Mouse (Mus musculus): ENCODE measurements at regions not wholly inside any gene's neighbourhood (a gene's known extent, or its start where the extent isn't known, plus 50 kb on each side); places are given as distances from the start of the nearest gene placed in this dataset.

DNA sequence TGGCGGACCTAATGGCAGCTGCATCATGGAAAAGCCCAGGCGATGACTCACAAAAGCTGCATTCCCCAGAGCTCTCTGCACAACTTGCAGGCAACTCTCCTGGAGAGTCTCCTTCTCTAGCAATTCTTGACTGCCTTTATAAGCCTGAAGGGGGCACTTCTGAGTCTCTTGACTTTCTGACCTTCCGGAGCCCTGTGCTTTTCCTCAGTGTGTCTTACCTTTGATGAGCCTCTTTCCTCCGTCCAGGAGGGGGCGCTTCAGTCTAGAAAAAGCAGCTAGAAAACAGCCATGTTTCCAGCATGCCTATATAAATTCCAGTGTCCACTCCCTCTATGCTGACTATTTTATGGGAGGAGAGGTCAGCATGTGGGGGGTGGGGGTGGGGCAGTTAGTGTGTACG is 228.8 kb upstream of the Hs6st1 start:
- peaks cover 4% of the 10 kb centered on the region for H3K9me3 ChIP-seq (replicated peaks)
- no peak overlapping the region for H3K4me3 ChIP-seq
- no peak overlapping the region for H3K27ac ChIP-seq (replicated peaks)
- H3K36me3 ChIP-seq = no peaks in the 10 kb centered on the region
- no peaks in the 10 kb centered on the region for H3K4me1 ChIP-seq
- no peaks in the 10 kb centered on the region for H3K27me3 ChIP-seq (ENCODE audit: low read depth, poor library complexity, severe bottlenecking)
- peak; percentile 57 for DNase-seq (ENCODE audit: low spot score)
- 74% methylated on average over 6 of the region's 6 CpGs for WGBS

DNA sequence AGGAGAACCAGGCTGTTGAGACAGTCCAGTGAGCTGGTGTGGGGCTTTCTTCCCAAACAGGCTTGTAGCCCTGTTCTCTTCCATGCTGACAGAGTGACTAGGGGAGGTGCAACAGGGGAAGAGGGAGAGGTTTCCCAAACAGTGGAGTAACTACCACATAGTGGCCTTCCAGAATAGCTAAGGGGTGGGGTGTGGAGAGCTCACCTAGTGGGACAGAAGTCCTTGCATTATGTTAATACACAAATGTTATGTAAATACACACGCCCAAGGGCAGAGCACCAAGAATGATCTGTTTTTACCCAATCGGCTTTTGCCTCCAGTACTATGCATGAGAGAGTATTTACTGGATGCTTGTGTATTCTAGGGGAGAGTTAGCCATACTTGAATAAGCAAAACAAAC is 226.6 kb upstream of the Hs6st1 start:
- Histone ChIP-seq H3K4me3 (no peak overlapping the region), H3K9me3 (replicated peaks) (peaks cover 4% of the 10 kb centered on the region), H3K36me3 (no peaks in the 10 kb centered on the region), H3K4me1 (no peaks in the 10 kb centered on the region), H3K27ac (replicated peaks) (no peak overlapping the region), H3K27me3 (ENCODE audit: low read depth, poor library complexity, severe bottlenecking) (no peaks in the 10 kb centered on the region)
- no peak for DNase-seq (ENCODE audit: low spot score)
- whole genome bisulfite sequencing = 86% methylated on average over 2 of the region's 2 CpGs

- H3K9me3 ChIP-seq (replicated peaks) = peaks cover 4% of the 10 kb centered on the region
- DNase-seq (ENCODE audit: low spot score) = no peak
- no peaks in the 10 kb centered on the region for H3K27me3 ChIP-seq (ENCODE audit: low read depth, poor library complexity, severe bottlenecking)
These were observed 225.5 kb upstream of the Hs6st1 start for GRCm38 (mm10) chr1:35842707-35843106.

GRCm38 (mm10) chr1:35843566-35843965 is 224.6 kb upstream of the Hs6st1 start:
- Histone ChIP-seq H3K36me3 (no peaks in the 10 kb centered on the region), H3K27ac (replicated peaks) (no peak overlapping the region), H3K4me3 (no peak overlapping the region), H3K4me1 (no peaks in the 10 kb centered on the region), H3K27me3 (ENCODE audit: low read depth, poor library complexity, severe bottlenecking) (no peaks in the 10 kb centered on the region), H3K9me3 (replicated peaks) (peaks cover 4% of the 10 kb centered on the region)
- WGBS = 92% methylated on average over 3 of the region's 3 CpGs
- no peak for DNase-seq (ENCODE audit: low spot score)

More at GRCm38 (mm10) chr1:35842707-35843106, 225.5 kb upstream of the Hs6st1 start:
- no peak overlapping the region for H3K27ac ChIP-seq (replicated peaks)
- no peaks in the 10 kb centered on the region for H3K36me3 ChIP-seq
- no peaks in the 10 kb centered on the region for H3K4me1 ChIP-seq
- H3K4me3 ChIP-seq = no peak overlapping the region
- 96% methylated on average over 4 of the region's 4 CpGs for WGBS

DNA sequence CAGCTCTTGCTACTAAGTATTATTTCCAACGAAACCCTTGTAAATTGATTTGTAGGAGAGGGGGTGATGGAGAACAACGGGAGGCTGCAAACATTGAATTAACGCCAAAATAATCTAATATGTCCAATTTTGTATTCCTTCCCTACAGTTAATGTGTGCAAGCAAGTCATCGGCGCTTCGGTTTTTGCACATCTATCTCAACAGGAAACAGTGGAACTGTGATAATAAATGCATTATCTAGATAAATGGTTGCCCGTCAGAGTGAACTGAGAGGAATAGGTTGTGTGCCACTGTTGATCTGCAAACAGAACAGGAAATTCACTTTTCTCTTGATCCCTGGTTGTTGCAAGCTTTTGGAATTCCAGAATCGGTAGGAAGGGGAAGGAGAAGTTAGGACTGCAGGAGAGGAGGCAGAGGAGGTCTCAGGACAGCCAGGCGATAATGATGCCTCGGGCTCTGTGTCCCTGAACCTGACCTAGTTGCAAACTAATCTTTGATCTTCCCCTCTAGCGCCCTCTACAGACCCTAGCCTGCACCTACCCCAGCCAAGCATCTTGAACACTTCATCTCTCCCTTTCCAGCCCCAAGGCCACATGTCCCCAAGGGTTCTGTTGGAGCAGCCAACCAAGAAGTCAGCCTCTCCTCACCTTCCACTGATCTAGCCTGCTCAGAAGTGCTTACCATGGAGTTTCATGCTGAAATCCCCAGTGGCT is 221.8 kb upstream of the Hs6st1 start:
- H3K4me1 ChIP-seq = no peaks in the 10 kb centered on the region
- H3K36me3 ChIP-seq = no peaks in the 10 kb centered on the region
- no peaks in the 10 kb centered on the region; the same call in 1 of the 2 replicates for H3K9me3 ChIP-seq (replicated peaks)
- no peak for DNase-seq (ENCODE audit: low spot score)
- H3K27me3 ChIP-seq (ENCODE audit: low read depth, poor library complexity, severe bottlenecking) = no peaks in the 10 kb centered on the region
- WGBS = 77% methylated on average over 11 of the region's 11 CpGs
- no peak overlapping the region for H3K27ac ChIP-seq (replicated peaks)
- H3K4me3 ChIP-seq = no peak overlapping the region

DNA sequence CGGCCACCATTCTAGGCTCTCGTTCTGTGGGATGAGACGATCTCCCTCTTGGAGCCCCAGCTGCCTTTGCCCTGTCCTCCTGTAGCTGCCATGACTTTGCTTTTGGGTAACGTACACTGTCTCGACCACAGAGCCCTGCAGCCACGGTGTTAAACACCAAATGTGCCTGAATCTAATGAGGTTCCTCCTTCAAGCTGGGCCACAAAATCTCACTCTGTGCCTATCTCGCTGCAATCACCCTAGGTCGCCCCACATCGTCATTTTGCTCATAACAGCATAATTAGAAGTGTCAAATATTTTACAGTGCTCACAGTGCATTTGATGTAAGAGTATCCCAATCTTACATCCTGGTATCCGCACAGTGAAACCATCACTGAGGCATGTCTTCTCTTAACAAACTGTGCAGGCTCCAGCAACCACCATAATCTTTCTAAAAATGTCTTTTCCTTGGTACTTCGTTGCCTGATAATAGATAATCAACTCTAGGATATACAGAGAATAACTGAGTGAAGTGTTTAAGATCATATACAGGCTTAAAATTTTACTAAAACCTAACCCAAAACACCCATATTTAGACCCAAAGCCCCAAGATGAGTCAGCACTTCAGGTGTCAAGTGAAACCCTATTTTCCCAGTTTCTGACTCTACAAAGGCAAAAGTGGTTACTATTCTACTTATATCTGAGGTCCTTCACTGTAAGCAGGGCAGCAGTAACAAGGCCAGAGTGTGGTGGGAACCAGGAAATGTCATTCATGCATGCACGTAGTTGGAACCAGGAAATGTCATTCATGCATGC is 219.8 kb upstream of the Hs6st1 start:
- WGBS = 91% methylated on average over 12 of the region's 12 CpGs
- H3K27ac ChIP-seq (replicated peaks) = no peak overlapping the region
- H3K27me3 ChIP-seq (ENCODE audit: low read depth, poor library complexity, severe bottlenecking) = no peaks in the 10 kb centered on the region
- no peak overlapping the region for H3K4me3 ChIP-seq
- no peak for DNase-seq (ENCODE audit: low spot score)
- H3K36me3 ChIP-seq = no peaks in the 10 kb centered on the region
- no peaks in the 10 kb centered on the region for H3K4me1 ChIP-seq
- no peaks in the 10 kb centered on the region for H3K9me3 ChIP-seq (replicated peaks)

DNA sequence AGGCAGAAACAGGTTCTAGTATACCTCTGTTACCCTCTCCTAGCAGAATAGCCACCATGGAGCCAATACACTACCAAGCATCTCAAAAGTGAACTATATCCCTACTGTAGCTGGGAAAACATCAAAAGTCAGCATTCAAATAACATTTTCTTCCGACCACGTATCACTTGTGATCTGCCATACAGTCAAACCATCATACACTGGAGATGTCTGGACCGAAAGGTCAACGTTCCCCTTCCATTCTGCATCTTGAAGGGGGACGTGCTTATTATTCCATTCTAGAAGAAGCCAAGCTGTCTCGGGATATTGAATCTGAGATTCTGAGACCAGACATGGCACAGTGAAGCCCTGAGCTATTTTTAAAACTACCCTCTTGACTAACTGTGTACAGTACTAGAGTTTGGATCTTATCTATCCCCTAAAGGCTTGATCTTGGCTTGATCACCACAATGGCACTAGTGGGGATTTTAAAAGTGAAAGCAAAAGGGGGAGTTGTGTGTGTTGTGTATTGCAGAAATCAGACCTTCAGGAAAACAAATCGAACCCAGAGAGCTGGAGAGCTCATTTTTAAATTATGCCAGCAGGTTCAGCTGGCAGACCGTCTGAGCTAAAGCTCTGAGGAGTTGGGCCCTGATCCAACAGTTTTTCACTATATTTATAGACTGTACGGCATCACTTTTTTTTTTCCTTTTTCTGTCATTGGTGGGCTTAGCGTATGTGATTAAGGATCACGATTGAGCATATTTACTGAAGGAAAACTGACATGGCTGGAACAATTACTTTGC is 218.6 kb upstream of the Hs6st1 start:
- Histone ChIP-seq H3K9me3 (replicated peaks) (no peaks in the 10 kb centered on the region), H3K27ac (replicated peaks) (no peak overlapping the region)

GRCm38 (mm10) chr1:35850191-35850545 is 218.0 kb upstream of the Hs6st1 start:
- no peaks in the 10 kb centered on the region for H3K4me1 ChIP-seq
- DNase-seq (ENCODE audit: low spot score) = no peak
- no peak overlapping the region for H3K4me3 ChIP-seq
- H3K9me3 ChIP-seq (replicated peaks) = no peaks in the 10 kb centered on the region
- H3K27ac ChIP-seq (replicated peaks) = no peak overlapping the region
- no peaks in the 10 kb centered on the region for H3K27me3 ChIP-seq (ENCODE audit: low read depth, poor library complexity, severe bottlenecking)
- WGBS = 93% methylated on average over 8 of the region's 8 CpGs
- no peaks in the 10 kb centered on the region for H3K36me3 ChIP-seq

More for the DNA sequence above, 218.6 kb upstream of the Hs6st1 start:
- no peak for DNase-seq (ENCODE audit: low spot score)
- WGBS = 90% methylated on average over 11 of the region's 11 CpGs
- Histone ChIP-seq H3K27me3 (ENCODE audit: low read depth, poor library complexity, severe bottlenecking) (no peaks in the 10 kb centered on the region), H3K4me1 (no peaks in the 10 kb centered on the region), H3K36me3 (no peaks in the 10 kb centered on the region), H3K4me3 (no peak overlapping the region)

GRCm38 (mm10) chr1:35850566-35851085 is 217.6 kb upstream of the Hs6st1 start:
- 72% methylated on average over 9 of the region's 9 CpGs for WGBS
- Histone ChIP-seq H3K27me3 (ENCODE audit: low read depth, poor library complexity, severe bottlenecking) (no peaks in the 10 kb centered on the region), H3K4me1 (no peaks in the 10 kb centered on the region), H3K36me3 (no peaks in the 10 kb centered on the region), H3K9me3 (replicated peaks) (no peaks in the 10 kb centered on the region), H3K27ac (replicated peaks) (no peak overlapping the region), H3K4me3 (no peak overlapping the region)
- no peak for DNase-seq (ENCODE audit: low spot score)

DNA sequence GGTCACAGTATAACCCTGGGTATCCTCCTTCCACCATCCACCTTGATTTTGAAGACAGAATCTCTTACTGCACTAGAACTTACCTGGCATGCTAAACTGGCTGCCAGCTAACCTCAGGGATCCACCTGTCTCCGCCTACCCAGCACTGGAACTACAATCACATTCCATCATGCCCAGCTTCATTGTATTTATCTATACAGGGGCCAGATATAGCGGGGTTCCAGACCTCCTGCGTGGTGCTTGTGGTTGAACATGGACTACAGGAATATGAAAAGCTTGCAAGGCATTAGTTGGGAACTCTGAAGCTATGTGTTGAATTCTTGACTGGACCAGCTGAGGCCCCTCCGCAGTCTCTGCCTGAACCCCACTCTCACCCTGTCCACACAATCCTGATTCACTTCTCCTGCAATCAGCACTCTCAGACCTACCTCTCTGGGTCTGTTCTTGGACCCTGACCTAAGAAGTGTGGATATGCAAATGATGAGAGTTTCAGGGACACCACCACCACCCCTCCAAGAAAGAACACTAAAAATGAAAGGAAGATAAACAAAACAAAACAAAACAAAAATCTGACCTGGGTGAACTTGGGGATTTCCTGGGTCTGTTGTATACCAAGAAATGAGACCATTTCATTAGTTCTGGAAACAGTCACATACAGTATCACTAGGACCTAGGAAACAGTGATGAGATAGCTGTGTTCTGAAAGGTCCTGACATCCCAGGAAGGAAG is 216.4 kb upstream of the Hs6st1 start:
- Histone ChIP-seq H3K27me3 (ENCODE audit: low read depth, poor library complexity, severe bottlenecking) (no peaks in the 10 kb centered on the region), H3K27ac (replicated peaks) (no peak overlapping the region), H3K9me3 (replicated peaks) (no peaks in the 10 kb centered on the region), H3K4me1 (no peaks in the 10 kb centered on the region), H3K36me3 (no peaks in the 10 kb centered on the region), H3K4me3 (no peak overlapping the region)
- 96% methylated on average over 4 of the region's 4 CpGs for WGBS
- DNase-seq (ENCODE audit: low spot score) = no peak

DNA sequence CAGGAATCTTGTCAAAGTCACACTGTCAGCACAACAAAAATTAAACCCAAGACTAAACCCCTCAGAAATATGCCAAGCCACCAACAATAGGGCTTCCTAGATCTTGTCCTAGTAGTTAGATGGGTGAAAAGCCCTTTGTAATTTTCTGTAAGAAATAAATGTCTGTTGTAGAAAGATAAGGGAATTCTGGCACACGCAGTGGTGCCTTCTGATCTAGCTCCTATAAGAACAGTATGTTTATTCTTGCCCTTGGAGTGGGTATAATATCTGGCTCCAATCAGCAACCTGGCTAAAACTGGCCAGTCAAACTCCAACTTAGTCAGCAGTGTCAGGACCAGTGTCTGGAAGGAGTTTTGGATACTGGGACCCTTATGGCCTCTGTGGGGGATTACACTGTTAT is 215.2 kb upstream of the Hs6st1 start:
- no peaks in the 10 kb centered on the region for H3K4me1 ChIP-seq
- DNase-seq (ENCODE audit: low spot score) = no peak
- no peaks in the 10 kb centered on the region for H3K9me3 ChIP-seq (replicated peaks)
- no peaks in the 10 kb centered on the region for H3K27me3 ChIP-seq (ENCODE audit: low read depth, poor library complexity, severe bottlenecking)
- H3K27ac ChIP-seq (replicated peaks) = 0 out of 2 replicates have a peak overlapping the region, but pooled peaks have one; percentile 13
- H3K4me3 ChIP-seq = no peak overlapping the region
- no peaks in the 10 kb centered on the region for H3K36me3 ChIP-seq
- 85% methylated on average over 1 of the region's 1 CpGs for WGBS

- no peaks in the 10 kb centered on the region for H3K27me3 ChIP-seq (ENCODE audit: low read depth, poor library complexity, severe bottlenecking)
- no peak overlapping the region for H3K27ac ChIP-seq (replicated peaks)
- no peaks in the 10 kb centered on the region for H3K4me1 ChIP-seq
- H3K9me3 ChIP-seq (replicated peaks) = no peaks in the 10 kb centered on the region
- H3K4me3 ChIP-seq = no peak overlapping the region
- 94% methylated on average over 4 of the region's 4 CpGs for WGBS
- no peaks in the 10 kb centered on the region for H3K36me3 ChIP-seq
- no peak for DNase-seq (ENCODE audit: low spot score)
These were observed 212.6 kb upstream of the Hs6st1 start for GRCm38 (mm10) chr1:35855650-35856049.
